Mouse (Mus musculus): ENCODE data around the gene Adk.

The Adk gene

DNA sequence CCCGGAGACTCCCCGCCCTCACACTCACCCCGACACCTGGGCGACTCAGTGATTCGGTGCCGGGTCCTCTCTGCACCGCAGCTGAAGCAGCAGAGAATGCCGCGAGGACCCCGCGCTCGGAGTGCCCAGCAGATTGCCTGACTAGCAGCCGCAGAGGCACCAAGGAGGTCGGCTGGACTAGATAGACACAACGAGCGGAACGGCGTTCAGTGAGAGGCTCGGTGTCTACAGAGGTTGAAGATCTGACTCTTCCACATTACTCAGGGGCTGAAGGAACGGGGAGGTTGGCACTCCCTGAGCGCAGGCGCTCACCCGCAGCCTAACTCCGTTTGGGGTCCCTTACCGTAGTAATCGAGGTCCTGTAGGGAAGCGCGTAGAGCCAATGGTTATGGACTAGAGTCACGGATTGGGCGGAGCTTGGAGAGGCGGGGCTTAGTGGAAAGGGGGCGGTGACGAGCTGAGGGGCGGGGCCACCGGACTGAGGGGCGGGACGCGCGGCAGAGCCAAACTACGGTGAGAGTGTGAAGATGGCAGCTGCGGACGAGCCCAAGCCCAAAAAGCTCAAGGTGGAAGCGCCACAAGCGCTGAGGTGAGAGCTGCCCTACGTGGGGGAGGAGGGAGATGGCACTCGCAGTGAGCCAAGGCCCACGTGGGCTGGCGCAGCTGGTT, at the start of gene Adk, which contains the start of gene Ap3m1:
Gene Adk, plus strand, starts transcription at position 463 of the 669 bp plus-strand sequence.
Gene Ap3m1, minus strand, starts transcription at position 397 of the 669 bp plus-strand sequence.
- DNase-seq (ENCODE audit: extremely low spot score): peak; percentile 98

DNA sequence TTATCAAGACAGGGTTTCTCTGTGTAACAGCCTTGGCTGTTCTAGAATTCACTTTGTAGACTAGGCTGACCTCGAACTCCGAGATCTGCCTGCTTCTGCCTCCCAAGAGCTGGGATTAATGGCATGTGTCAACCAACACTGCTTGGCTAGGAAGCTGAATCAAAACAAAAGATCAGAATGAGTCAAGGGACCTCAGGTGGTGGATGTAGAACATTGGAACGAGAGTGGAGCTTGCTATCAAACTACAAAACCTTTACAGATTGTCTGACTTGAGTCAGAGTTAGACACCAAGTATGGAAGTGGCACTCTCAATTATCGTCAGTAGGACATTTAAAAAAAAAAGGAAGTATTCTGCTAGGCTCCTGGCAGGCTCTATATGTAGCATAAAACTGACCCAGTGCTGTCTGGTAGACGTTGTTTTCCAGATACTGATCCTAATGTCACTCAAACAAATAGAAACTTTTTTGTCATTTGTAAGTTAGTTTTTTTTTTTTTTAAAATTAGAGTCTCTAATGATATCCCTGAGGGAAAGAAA, 38.5 kb upstream of the Adk start:
- no peak for DNase-seq (ENCODE audit: extremely low spot score)

DNA sequence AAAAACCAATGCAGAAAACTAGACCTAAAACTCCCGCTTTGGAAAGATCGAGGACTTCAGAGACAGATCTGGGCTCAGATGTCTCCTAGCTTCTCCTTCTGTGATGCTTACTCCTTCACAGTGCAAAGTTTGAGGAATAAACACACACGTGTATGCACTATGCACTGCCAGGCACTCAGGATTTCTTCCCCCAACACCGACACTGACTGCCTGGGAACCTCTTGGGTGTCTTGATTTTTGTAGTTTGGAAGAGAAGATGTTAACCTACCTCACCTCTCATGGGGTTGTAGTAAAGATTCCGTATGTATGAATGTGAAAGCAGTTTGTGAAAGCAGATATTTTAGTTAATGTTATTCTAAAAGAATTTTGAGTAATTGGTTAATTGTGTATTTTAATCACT, 34.5 kb upstream of the Adk start:
- DNase-seq (ENCODE audit: extremely low spot score): no peak

DNA sequence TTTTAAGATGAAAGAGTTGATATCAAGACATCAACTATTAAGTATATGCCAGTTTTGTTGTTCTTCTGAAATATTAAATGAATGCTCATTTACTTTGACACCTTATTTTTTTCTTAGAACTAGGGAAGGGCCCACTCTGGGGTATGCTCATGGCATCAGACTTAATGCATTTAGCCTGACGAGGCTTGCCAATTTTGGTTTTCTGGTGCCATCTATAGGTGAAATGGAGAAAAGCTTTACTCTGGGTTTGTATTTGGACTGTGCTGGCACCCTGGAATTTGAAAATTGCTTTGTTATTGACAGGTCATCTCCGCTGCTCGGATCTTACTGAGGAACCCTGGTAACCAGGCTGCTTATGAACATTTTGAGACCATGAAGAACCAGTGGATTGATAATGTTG, 33.4 kb upstream of the Adk start:
- peak; percentile 45 for DNase-seq (ENCODE audit: extremely low spot score)

DNA sequence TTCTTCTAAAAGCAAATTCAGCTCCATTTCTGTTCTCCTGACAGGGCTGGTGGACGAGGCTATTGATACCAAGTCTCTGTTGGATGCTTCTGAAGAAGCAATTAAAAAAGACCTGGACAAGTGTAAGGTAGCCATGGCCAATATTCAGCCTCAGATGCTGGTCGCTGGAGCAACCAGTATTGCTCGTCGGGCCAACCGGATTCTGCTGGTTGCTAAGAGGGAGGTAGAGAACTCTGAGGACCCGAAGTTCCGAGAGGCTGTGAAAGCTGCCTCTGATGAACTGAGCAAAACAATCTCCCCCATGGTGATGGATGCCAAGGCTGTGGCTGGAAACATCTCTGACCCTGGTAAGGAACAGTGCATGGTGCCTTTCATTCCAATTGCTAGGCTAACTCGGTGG, 31.9 kb upstream of the Adk start:
- no peak for DNase-seq (ENCODE audit: extremely low spot score)

DNA sequence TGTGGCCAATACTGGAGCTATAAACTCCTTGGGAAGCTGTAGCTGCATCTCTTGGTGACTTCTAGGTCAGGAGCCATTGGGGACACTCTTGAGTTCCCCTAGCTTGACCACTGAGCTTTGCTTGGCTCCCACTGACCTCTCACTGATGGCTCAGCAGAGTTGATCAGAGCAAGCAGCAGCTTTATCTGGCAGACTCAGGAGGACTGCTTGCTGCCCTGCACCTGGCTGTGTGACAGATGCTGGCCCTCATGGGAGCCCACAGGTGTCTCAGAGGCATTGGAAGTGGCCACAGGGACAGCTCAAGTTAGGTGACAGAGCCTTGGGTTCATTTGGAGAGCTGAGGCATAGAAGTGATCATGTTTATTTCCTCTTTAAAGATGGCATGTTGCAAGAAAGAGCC, 24.8 kb upstream of the Adk start:
- no peak for DNase-seq (ENCODE audit: extremely low spot score)

DNA sequence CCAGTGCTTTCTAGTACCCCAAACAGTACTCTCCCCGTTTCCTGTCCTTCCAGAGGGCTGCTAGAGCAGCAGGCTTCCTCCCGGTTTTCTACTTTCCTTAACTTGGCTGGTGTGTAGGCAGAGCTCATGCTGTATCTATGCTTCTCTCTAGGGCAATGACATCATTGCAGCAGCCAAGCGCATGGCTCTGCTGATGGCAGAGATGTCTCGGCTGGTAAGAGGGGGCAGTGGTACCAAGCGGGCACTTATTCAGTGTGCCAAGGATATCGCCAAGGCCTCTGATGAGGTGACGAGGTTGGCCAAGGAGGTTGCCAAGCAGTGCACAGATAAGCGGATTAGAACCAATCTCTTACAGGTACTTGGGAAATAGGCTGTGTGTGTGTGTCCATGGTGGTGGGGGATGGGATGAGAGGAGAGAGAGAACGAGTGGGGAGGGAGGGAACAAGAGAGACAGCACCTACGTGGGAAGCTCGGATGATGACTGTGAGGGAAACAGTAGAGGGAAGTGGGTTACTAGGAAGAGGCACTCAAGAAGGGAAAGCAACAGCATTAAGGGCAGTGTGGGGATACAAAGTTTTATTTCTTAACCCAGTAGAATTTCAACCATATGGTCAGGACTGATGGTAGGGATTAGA, 23.2 kb upstream of the Adk start:
- DNase-seq (ENCODE audit: extremely low spot score): no peak

DNA sequence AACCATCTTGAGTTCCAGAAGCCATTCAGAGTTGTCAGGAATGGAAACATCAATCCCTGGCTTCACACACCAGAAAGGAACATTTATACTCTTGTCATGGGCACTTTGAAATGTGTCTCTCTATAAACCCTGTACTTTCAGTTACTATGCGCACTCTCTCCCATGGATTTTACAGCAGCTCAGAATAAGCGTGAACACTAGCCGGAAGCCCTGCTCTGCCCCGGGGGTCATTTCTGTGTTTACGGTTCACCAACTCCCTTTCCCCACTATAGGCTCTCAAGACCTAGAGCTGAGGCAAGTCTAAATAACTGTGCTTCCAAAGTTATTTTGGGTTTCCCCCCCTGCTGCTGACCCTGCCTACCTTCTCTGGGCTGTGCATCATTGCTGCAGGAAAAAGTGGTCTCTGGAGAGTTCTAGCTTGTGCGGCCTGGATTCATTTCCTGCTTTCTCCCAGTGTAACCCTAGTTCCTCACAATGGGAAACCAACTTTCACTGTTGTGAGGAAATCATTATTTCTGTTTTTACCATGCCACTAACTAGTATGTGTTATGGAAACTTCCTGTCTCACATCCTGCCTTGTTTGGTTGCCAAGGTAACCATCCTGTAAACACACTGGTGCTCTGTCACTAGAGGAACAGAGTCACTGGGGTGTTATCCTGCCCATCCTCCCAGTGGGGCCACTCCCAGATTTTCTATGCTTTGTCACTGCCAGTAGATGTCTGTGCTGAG, 20.4 kb upstream of the Adk start:
- peak; percentile 25 for DNase-seq (ENCODE audit: extremely low spot score)

DNA sequence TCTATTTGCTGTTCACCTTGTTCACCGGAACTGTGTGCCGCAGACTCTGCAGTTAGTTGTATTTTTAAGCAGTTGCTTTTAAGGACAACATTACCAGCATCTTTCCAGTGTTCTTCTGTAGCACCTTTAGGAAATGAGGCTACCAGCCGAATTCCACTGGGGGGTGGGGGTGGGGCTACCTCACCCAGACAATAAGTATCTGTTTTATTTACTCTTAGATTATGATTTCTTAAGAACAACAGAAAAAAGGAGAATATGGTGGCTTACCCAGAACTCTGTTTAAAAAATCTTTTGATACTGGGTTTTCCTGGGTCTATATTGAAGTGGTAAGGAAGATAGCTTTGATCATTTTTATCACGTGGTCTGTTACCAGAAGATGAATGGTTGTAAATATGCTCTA, 18.1 kb upstream of the Adk start:
- DNase-seq (ENCODE audit: extremely low spot score): no peak

DNA sequence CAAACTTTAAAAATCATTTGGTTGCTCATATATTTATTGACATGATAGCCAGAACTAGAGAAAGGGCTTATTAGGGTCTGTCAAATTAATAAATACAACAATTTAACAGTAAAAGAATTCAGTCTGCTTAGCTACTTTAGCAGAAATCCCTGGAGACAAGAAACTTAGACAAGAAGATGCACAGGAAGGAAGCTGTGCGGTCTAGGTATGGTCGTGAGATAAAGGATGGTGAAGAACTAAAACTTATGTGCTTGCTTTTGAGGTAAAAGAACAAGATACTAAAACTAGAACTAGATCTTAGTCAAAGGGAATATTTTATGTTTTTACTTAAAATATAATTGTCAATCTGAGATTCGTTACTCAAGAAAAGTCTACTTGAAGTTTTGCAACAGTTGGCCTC, 17.6 kb upstream of the Adk start:
- DNase-seq (ENCODE audit: extremely low spot score): no peak

DNA sequence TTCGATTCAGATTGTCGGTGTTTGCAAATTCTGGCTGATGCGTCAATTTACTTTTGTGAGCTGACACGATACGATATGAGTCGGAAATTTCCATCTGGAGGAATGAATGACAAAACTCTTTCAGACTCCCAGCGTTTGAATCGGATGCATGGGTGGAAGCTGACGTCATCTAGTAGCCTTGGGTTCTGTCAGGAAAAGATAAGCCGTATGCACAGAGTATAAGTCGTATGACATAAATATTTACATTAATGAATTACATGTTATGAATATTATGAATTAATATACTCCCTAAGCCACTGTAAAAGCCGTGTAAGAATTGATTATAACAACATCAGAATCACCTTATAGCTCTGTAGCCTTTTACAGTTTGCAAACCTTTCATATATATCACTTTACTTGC, 13.3 kb upstream of the Adk start:
- no peak for DNase-seq (ENCODE audit: extremely low spot score)

DNA sequence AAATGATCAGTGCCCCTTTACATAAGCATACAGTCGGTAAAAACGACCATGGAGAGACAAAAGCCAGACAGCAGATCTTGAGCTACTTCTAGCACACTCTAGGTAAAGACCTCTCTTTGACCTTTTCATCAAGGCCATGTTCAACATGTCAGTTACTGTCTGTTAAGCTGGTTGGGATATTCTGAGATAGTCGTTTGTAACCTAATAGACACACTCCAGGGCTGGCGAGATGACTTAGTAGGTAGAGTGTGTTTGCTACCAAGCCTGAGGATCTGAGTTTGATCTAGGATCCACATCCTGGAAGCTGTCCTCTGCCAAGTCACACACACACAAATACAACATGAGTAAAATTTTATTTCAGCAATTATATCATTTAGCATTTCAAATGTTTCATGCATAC, 12.8 kb upstream of the Adk start:
- no peak for DNase-seq (ENCODE audit: extremely low spot score)

DNA sequence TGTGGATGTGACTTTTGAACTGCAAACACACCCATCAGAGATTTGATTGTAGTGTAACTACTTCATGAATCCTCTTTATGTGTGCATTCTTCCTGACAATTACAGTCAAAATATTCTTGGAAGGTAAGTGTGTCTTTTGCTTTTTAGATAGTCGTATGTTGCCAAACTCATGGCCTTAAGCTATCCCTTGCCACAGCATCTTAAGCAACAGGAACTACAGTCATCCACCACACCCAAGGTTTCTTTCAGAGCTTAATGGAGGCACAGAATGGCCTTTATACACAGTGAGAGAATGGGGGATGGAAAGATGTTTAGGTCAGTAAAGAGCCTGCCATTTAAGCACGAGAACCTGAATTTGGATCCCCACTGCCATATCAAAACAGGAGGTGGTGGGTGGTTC, 4.5 kb upstream of the Adk start:
- DNase-seq (ENCODE audit: extremely low spot score): no peak

DNA sequence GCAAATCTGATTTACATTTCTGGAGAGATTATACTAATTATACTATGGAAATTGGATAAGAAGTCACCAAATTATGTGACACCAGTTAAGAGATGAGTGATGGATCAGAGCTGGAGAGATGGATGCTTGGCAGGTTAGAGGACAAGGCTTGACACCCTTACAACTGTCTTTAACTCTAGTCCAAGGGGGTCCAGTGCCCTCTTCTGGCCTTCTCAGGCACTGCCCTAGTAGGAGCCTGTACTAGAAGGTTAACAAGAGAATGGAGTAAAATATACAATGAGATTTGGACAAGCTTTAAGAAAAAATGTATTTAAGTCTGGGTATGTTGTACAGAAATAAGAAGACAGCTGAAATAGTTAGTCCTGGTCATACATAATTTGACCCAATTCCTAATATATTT, 3.5 kb upstream of the Adk start:
- no peak for DNase-seq (ENCODE audit: extremely low spot score)

DNA sequence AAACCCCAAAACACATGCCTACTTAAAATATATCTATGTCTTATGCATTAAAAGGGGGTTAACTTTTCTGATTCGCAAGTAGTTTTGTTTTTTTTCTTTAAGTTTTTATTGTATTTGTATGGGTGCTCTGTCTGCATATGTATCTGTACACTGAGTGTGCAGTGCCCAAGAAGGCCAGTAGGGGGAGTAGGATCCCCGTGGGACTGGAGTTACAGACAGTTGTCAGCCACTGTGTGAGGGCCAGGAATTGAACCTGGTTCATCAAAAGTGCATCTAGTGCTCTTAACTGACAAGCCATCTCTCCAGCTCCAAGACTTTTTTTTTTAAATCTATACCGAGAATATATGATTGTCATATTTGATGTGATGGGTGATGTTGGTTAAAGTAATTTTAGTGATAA, 1.6 kb upstream of the Adk start:
- DNase-seq (ENCODE audit: extremely low spot score): no peak

DNA sequence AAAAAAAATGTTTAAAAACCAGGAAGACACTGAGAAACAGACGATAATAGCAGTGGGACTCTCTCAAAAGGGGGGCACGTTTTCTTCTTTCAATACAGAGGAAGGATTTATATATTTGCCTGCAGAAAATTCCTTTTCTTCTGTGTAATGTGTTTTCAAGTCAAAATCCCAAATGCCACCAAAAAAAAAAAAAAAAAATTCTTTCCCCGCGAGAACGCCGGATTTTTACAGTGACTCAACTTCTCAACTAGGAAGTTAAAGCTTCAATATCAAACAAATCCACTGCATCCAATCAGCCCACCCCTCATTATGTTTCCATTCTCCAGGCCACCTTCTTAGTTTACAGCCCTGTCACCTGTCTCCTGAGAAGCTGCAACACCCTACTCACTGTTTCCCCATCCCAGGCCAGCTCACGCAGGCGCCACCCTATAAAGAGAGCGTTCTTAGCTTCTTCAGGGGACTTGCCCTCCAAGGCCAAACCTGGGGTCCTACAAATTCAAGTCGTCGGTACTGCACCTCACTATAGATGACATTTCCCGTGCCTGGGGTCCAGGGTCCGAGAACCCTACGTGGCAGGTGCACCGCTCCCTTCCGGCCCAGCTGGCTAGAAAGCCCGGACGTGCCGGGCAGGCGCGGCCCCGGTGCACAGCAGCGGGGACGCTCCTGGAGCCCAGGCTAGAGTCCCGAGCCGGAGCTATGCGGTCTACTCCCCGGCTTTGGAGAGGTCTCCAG, 828 bp upstream of the Adk start:
- DNase-seq (ENCODE audit: extremely low spot score): no peak

DNA sequence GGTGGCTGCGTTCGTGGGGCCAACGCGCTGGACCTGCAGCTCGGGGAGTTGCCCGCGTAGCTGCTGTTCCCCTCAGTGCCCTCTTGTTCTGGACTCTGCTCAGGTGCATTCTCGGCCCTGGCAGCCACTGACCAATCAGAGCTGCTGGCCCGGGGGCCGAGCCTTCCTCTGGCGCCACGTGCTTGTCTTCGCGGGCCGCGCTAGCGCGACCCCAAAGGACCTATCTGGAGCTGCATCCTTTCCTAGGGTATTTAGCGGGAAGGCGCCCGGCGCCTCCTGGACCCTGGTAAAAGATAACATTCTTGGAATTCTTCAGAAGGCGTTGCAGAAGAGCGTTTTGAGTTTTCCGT, 382 bp downstream of the Adk start:
- DNase-seq (ENCODE audit: extremely low spot score): peak; percentile 84

DNA sequence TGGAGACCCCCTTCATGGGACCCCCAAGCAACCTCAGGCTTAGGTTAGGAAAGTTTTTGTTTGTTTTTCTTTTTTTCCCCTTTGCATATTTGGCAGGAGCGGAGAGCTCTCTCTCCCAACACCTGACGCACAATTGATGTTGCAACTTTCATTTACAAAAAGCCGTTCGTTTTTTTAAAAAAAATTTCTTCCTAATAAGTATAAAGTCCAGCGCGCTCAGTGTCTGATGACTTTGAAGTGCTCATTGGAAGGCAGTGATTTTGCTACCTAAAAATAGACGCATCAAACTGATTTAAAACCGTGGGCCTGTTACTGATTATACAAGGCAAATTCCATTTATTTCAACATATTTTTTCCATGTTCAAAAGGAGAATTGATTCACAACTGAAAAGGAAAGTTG, 777 bp downstream of the Adk start:
- no peak for DNase-seq (ENCODE audit: extremely low spot score)

DNA sequence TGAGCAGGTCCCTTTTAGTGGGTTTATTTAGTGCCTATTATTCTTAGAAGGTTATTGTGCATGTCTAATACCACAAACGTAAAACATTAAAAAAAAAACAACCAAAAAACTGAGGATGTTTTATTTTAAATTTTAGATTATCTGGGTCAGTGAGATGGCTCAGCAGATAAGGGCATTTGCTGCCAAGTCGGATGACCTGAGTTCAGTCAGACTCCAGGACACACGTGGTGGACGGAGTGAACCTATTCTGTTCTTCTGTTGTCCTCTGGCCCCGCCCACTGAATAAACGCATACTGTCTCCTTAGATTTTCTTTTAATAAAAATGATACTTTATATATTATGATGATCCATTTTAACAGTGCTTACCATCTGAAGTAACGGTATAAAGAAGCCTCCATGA, 1.2 kb downstream of the Adk start:
- no peak for DNase-seq (ENCODE audit: extremely low spot score)

DNA sequence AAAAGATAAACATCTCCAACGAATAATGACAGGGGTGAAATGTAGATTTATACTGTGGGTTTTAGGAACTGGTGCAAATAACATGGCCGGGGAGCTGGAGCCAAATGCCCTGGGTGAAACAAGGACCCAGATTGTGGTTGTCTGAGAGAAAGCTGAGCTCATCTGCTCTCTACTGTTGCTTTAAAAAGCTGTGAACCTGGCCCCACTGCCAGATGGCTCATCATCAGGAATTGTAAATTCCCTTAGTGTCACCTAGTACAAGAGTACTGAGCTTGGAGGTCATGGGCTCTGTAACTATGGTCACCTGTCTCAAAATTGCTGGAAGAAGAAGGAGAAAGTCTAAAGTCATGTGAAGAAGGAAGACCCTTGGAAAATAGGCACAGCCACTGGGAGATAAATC, 6.6 kb downstream of the Adk start:
- DNase-seq (ENCODE audit: extremely low spot score): no peak

DNA sequence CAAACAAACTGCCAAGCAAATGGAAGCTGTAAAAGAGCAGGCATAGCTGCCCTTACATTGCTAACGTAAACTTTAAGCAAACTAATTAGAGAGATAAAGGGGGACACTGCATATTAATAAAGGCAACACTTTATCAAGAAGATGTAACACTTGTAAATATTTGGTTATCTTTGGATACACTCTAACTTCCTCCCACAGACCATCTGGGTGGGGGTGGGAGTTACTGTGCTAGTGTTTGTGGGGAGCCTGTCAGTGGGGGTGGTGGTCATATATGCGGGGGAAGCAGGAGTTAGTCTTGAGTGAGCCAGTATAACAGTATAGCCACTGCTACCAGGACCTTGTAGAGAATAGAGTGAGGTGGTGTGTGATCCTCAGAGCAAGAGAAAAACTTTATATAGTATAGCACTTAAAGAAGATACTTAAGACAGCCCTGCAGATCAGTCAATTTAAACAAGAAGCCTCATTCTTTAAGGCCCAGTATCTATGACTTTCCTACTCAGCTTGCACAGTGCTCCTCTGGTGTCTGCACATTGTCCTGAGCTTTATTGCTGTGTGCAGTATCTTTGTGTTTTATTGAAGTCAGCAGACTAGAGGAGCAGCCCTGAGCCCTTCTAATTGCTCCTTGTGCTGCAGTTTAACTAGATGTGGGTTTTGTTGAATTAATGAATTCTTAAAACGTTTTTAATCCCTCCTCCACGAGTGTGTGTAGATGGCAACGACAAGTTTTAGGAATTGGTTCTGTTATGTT, 10.6 kb downstream of the Adk start:
- no peak for DNase-seq (ENCODE audit: extremely low spot score)

DNA sequence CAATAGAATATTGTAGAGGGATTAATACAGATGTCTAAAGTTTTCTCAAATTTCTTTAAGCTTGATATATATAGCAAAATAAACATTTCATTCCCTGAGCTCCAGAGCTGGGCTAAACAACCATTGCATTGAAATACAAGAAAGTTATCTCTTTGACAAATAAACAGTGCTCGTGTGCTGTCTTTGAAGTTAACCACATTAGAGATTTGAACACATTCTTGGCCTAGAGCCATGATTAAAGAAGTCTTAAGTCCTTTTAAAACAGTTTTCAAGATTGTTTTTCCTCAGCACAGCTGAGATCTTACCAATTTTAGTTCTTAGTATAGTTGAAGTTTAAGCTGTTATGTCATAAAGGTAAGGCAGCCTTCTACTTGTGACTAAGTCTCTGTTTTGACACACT, 11.9 kb downstream of the Adk start:
- DNase-seq (ENCODE audit: extremely low spot score): no peak

Measured in embryo, embryonic 9.5 days (tissue).